Mouse (Mus musculus) lung, postnatal 0 days (tissue): ENCODE measurements at regions not wholly inside any gene's neighbourhood (a gene's known extent, or its start where the extent isn't known, plus 50 kb on each side); places are given as distances from the start of the nearest gene placed in this dataset.

Source experiments
- CTCF ChIP-seq: IDR thresholded peaks from 2 replicates; pipeline ENCODE4 v1.5.1; 2016; ENCODE audit warnings: antibody characterized with exemption, mild to moderate bottlenecking
- EP300 ChIP-seq: IDR thresholded peaks from 2 replicates; pipeline ENCODE4 v1.6.1; 2016; ENCODE audit warnings: antibody characterized with exemption, mild to moderate bottlenecking, control low read depth

- TF ChIP-seq CTCF, result no peak
- no peak for TF ChIP-seq EP300
These were observed 541.9 kb downstream of the Adgrl2 start for GRCm38 (mm10) chr3:148448465-148448864.
